Mouse (Mus musculus): ENCODE data around the gene Celf5.

Celf5 gene

GRCm38 (mm10) chr10:81415549-81416310 lies 66.8 kb downstream of the Celf5 start:
- no peak for DNase-seq (ENCODE audit: low read depth, low spot score)

GRCm38 (mm10) chr10:81415146-81415545 lies 67.4 kb downstream of the Celf5 start:
- DNase-seq (ENCODE audit: low read depth, low spot score) = no peak

GRCm38 (mm10) chr10:81414682-81415081 lies 67.8 kb downstream of the Celf5 start:
- DNase-seq (ENCODE audit: low read depth, low spot score) = no peak

- DNase-seq (ENCODE audit: low read depth, low spot score) = peak; percentile 77
Observed at GRCm38 (mm10) chr10:81413310-81414261, 68.9 kb downstream of the Celf5 start.

- no peak for DNase-seq (ENCODE audit: low read depth, low spot score)
Observed at GRCm38 (mm10) chr10:81412586-81413309, 69.8 kb downstream of the Celf5 start.

GRCm38 (mm10) chr10:81411471-81412400 lies 70.8 kb downstream of the Celf5 start:
- no peak for DNase-seq (ENCODE audit: low read depth, low spot score)

GRCm38 (mm10) chr10:81410981-81411380 lies 71.5 kb downstream of the Celf5 start:
- DNase-seq (ENCODE audit: low read depth, low spot score) = no peak

- DNase-seq (ENCODE audit: low read depth, low spot score) = no peak
Observed at GRCm38 (mm10) chr10:81410350-81410749, 72.2 kb downstream of the Celf5 start.

- DNase-seq (ENCODE audit: low read depth, low spot score) = no peak
Observed at GRCm38 (mm10) chr10:81409330-81409729, 73.2 kb downstream of the Celf5 start.
